Mouse (Mus musculus) Muller cell, postnatal 12 days (primary cell): Measurements from ENCODE around the gene Jsrp1.

ENCODE experiments used
- DNase-seq: peaks from one replicate; pipeline ENCODE4 v3.0.0-alpha.2; 2015; ENCODE audit errors: inconsistent ontology term

Jsrp1 gene

GRCm38 (mm10) chr10:80813366-80813765 is at the start of gene Jsrp1:
Gene Jsrp1, minus strand, starts transcription at chr10:80813498.
- DNase-seq, result no peak

GRCm38 (mm10) chr10:80862305-80862704 is 49.0 kb upstream of the Jsrp1 start:
- DNase-seq, result no peak

GRCm38 (mm10) chr10:80858350-80858935 is 45.1 kb upstream of the Jsrp1 start:
- DNase-seq, result no peak

GRCm38 (mm10) chr10:80857848-80858247 is 44.5 kb upstream of the Jsrp1 start:
- DNase-seq, result no peak

- no peak for DNase-seq
Measured at GRCm38 (mm10) chr10:80857386-80857785, 44.1 kb upstream of the Jsrp1 start.

- DNase-seq, result no peak
Measured at GRCm38 (mm10) chr10:80856908-80857307, 43.6 kb upstream of the Jsrp1 start.

GRCm38 (mm10) chr10:80856267-80856666 is 43.0 kb upstream of the Jsrp1 start:
- DNase-seq, result peak; percentile 36

GRCm38 (mm10) chr10:80855749-80856073 is 42.4 kb upstream of the Jsrp1 start:
- DNase-seq, result no peak

- DNase-seq, result peak; percentile 96
Measured at GRCm38 (mm10) chr10:80854913-80855748, 41.8 kb upstream of the Jsrp1 start, which contains the start of the genes Lsm7 and Sppl2b. Gene Lsm7, minus strand, starts transcription at chr10:80855209. Gene Sppl2b, plus strand, starts transcription at chr10:80855275.

GRCm38 (mm10) chr10:80848571-80848970 is 35.3 kb upstream of the Jsrp1 start:
- peak; percentile 77 for DNase-seq

GRCm38 (mm10) chr10:80845732-80846131 is 32.4 kb upstream of the Jsrp1 start:
- no peak for DNase-seq

GRCm38 (mm10) chr10:80845055-80845693 is 31.9 kb upstream of the Jsrp1 start:
- no peak for DNase-seq

GRCm38 (mm10) chr10:80843931-80844547 is 30.7 kb upstream of the Jsrp1 start, which contains the start of gene Lingo3:
Gene Lingo3, minus strand, starts transcription at chr10:80844039.
- DNase-seq, result peak; percentile 38

GRCm38 (mm10) chr10:80843087-80843930 is 30.0 kb upstream of the Jsrp1 start:
- no peak for DNase-seq

- no peak for DNase-seq
Measured at GRCm38 (mm10) chr10:80842334-80842733, 29.0 kb upstream of the Jsrp1 start.

- DNase-seq, result no peak
Measured at GRCm38 (mm10) chr10:80841685-80842084, 28.4 kb upstream of the Jsrp1 start.

GRCm38 (mm10) chr10:80839848-80840247 is 26.6 kb upstream of the Jsrp1 start:
- DNase-seq, result no peak

GRCm38 (mm10) chr10:80838346-80838912 is 25.1 kb upstream of the Jsrp1 start:
- DNase-seq, result peak; percentile 57

GRCm38 (mm10) chr10:80837827-80838226 is 24.5 kb upstream of the Jsrp1 start:
- peak; percentile 65 for DNase-seq

- DNase-seq, result no peak
Measured at GRCm38 (mm10) chr10:80836949-80837379, 23.7 kb upstream of the Jsrp1 start.

GRCm38 (mm10) chr10:80835617-80836016 is 22.3 kb upstream of the Jsrp1 start:
- no peak for DNase-seq
